Mouse (Mus musculus) embryonic stem cell, embryonic (primary cell): Measurements from ENCODE around the gene Abcc5.

Experiments
- CTCF ChIA-PET, 4 experiments: fragments of 300-600 bp in 2 of 4; fragments of 350-600 bp in 2 of 4; sonication (Branson Sonifier 250); formaldehyde crosslinking; loops; one replicate each; lab custom pipeline; 2022; ENCODE audit warnings: inconsistent platforms in 2 of 4; lab: Charles Lee
- POLR2A ChIA-PET, 4 experiments: fragments of 300-600 bp in 2 of 4; fragments of 350-600 bp in 2 of 4; sonication (Branson Sonifier 250); formaldehyde crosslinking; loops; one replicate each; lab custom pipeline; 2022; ENCODE audit warnings: antibody characterized with exemption in 4 of 4, inconsistent platforms in 1 of 4; lab: Charles Lee

Gene Abcc5

GRCm38 (mm10) chr16:20401592-20401991 is 24.6 kb downstream of the Abcc5 start:
- ChIA-PET POLR2A (interaction anchor here in 3 of 4 experiments (0.6 to 5.5 kb wide), 11 partner anchors 8 to 165 kb away, joined by 3 to 35 read pairs (median 4); partner anchors contain the start of gene Abcc5 (in 1 of the 3)), CTCF (interaction anchor here in 1 of 4 experiments (0.7 kb wide), 1 partner anchor 33 kb away, joined by 6 read pairs; no protein-coding TSS in a partner anchor)

DNA sequence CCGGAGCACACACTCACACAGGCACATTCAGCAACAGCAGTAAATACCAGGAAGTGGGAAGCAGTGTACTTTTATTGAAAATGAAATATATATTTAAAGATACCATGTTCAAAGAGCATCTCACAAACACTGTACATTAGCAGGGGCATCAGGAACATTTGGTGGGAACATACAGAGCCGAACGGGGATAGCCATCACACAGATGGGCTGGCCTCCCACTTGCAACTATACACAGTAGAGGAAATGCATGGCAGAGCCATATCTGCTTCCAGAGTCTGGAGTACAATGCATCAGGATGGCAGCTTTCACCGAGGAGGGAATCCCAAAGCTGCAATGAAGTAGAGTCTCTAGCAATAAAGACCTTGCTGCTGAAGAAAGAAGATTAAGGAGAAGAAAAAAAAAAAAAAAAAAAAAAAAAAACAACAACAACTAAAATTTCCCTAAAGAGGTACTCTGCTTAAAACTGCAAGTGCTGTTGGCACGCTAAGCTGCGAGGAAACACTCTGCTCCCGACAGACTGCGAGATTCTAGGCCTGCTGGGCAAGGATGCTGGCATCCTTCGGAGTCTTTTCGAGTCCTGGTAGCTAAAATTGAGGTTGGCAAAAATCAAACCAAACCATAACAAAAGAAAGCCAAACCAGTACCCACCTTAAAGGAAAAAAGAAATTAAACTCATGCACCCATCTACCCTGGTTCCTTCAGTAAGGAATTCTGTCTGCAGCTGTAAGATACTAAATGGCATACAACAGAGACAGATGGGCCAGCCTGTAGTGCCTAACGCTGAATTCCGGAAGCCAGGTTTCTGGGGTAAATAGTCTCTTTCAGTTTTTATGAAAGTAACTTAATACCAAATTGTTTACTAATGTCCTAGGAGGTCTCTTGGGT is 25.2 kb downstream of the Abcc5 start:
- CTCF ChIA-PET: interaction anchor here in 1 of 4 experiments (0.7 kb wide), 1 partner anchor 32 kb away, joined by 6 read pairs; no protein-coding TSS in a partner anchor

GRCm38 (mm10) chr16:20396851-20397250 is 29.3 kb downstream of the Abcc5 start:
- POLR2A ChIA-PET: no interaction called here
- CTCF ChIA-PET: no interaction called here

More for the DNA sequence above, 25.2 kb downstream of the Abcc5 start:
- POLR2A ChIA-PET: interaction anchor here in 3 of 4 experiments (0.7 to 5.5 kb wide), 9 partner anchors 8 to 97 kb away, joined by 3 to 35 read pairs (median 4); no protein-coding TSS in a partner anchor

- CTCF ChIA-PET: no interaction called here
- POLR2A ChIA-PET: interaction anchor here in 3 of 4 experiments (0.6 to 2.1 kb wide), 9 partner anchors 9 to 278 kb away, joined by 3 to 4 read pairs (median 3); no protein-coding TSS in a partner anchor
These were observed 30.8 kb downstream of the Abcc5 start for GRCm38 (mm10) chr16:20395216-20395907.

DNA sequence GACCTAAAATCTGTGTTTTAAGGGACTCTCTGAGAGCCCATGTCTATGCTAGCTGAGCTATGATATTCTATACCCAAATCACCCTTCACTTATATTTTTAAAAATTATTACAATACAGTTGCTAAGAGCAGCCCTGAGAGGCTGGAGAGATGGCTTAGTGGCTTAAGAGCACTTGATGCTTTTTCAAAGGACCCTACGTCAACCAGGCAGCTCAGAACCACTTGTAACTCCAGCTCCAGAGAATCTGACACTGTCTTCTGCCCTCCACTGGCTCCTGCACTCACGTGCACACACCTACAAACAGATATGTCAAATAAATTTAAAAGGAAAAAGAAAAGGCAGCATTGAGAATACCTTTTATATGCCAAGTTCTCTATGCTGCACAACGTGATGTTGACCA is 34.4 kb downstream of the Abcc5 start:
- ChIA-PET CTCF (no interaction called here), POLR2A (interaction anchor here in 3 of 4 experiments (0.7 to 5.0 kb wide), 16 partner anchors 9 to 293 kb away, joined by 3 to 35 read pairs (median 6); partner anchors contain the start of genes Abcc5 (in 2 of the 3) and Eif2b5 (in 1 of the 3))

- POLR2A ChIA-PET: interaction anchor here in 3 of 4 experiments (0.6 to 5.0 kb wide), 48 partner anchors 8 to 1614 kb away, joined by 3 to 35 read pairs (median 4); partner anchors contain the start of genes Abcc5 (in 2 of the 3), Cldn5 (in 1 of the 3), Eif2b5 (in 1 of the 3) and Map6d1 (in 1 of the 3)
- CTCF ChIA-PET: interaction anchor here in 1 of 4 experiments (1.2 kb wide), 1 partner anchor 35 kb away, joined by 3 read pairs; no protein-coding TSS in a partner anchor
These were observed 36.0 kb downstream of the Abcc5 start for GRCm38 (mm10) chr16:20390233-20390632.

GRCm38 (mm10) chr16:20381031-20381430 is 45.2 kb downstream of the Abcc5 start:
- ChIA-PET CTCF (no interaction called here), POLR2A (interaction anchor here in 2 of 4 experiments (1.3 to 2.5 kb wide), 3 partner anchors 8 to 10 kb away, joined by 3 to 13 read pairs (median 6); no protein-coding TSS in a partner anchor)

- ChIA-PET POLR2A (interaction anchor here in 2 of 4 experiments (0.6 to 8.6 kb wide), 19 partner anchors 9 to 237 kb away, joined by 3 to 126 read pairs (median 5); partner anchors contain the start of genes Abcc5 (in 1 of the 2) and Eif2b5 (in 1 of the 2)), CTCF (interaction anchor here in 2 of 4 experiments (0.6 to 1.4 kb wide), 2 partner anchors 50 to 51 kb away, joined by 3 to 7 read pairs; partner anchors contain the start of gene Abcc5 (in 1 of the 2))
These were observed 50.9 kb downstream of the Abcc5 start for GRCm38 (mm10) chr16:20375341-20375740.

DNA sequence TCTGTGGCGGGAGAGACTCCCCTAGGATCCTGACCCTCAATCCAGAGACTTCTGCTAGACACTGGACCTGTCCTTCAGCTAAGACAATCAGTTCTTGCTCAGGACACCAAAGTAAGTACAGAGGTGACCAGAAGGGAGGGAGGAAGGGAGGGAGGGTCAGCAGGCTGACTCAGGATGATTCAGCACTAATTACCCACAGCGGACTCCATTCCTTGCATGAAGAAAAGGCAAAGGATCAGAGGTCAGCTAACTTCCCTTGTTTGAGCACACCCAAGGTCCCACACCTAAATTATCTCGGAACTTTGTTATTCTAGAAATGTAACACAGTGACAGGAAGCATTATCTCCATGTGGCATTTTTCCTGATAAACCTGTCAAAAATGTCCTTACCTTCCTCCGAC is 54.5 kb downstream of the Abcc5 start:
- POLR2A ChIA-PET: interaction anchor here in 2 of 4 experiments (0.7 to 8.6 kb wide), 22 partner anchors 9 to 239 kb away, joined by 3 to 126 read pairs (median 4); partner anchors contain the start of genes Eif2b5 (in 2 of the 2) and Abcc5 (in 1 of the 2)
- CTCF ChIA-PET: no interaction called here

GRCm38 (mm10) chr16:20368221-20368620 is 58.0 kb downstream of the Abcc5 start:
- CTCF ChIA-PET: no interaction called here
- POLR2A ChIA-PET: interaction anchor here in 3 of 4 experiments (0.5 to 8.6 kb wide), 11 partner anchors 7 to 130 kb away, joined by 3 to 126 read pairs (median 3); partner anchors contain the start of genes Eif2b5 (in 1 of the 3) and Map6d1 (in 1 of the 3)

GRCm38 (mm10) chr16:20362121-20362520 is 64.1 kb downstream of the Abcc5 start:
- ChIA-PET POLR2A (interaction anchor here (1.0 to 12.3 kb wide), 20 partner anchors 10 to 170 kb away, joined by 3 to 126 read pairs (median 4); partner anchors contain the start of gene Eif2b5 (in 3 of the 4)), CTCF (interaction anchor here in 1 of 4 experiments (1.3 kb wide), 1 partner anchor 64 kb away, joined by 4 read pairs; the partner anchor contains the start of gene Abcc5)

DNA sequence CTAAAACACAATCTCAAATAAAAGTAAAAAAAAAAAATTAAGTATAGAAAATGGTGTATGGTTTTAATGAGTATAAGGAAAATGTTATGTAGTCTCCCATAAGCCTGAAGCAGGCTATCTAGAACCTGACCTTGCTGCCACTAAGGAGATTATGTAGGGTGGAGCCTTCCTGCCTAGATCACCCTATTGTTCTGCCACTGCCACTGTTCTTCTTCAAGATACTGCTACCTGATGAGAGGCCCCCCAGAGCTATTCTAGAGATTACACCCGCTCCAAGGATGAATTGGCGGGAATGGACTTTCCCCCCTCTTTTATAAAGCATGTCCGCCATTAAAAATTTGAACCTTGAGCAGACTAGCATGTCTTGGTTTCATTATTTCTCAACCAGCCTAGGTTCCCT is 64.7 kb downstream of the Abcc5 start:
- POLR2A ChIA-PET: interaction anchor here (0.6 to 12.3 kb wide), 25 partner anchors 9 to 169 kb away, joined by 3 to 126 read pairs (median 6); partner anchors contain the start of genes Eif2b5 (in 2 of the 4) and Parl (in 1 of the 4)
- CTCF ChIA-PET: interaction anchor here in 1 of 4 experiments (1.3 kb wide), 1 partner anchor 64 kb away, joined by 4 read pairs; the partner anchor contains the start of gene Abcc5

DNA sequence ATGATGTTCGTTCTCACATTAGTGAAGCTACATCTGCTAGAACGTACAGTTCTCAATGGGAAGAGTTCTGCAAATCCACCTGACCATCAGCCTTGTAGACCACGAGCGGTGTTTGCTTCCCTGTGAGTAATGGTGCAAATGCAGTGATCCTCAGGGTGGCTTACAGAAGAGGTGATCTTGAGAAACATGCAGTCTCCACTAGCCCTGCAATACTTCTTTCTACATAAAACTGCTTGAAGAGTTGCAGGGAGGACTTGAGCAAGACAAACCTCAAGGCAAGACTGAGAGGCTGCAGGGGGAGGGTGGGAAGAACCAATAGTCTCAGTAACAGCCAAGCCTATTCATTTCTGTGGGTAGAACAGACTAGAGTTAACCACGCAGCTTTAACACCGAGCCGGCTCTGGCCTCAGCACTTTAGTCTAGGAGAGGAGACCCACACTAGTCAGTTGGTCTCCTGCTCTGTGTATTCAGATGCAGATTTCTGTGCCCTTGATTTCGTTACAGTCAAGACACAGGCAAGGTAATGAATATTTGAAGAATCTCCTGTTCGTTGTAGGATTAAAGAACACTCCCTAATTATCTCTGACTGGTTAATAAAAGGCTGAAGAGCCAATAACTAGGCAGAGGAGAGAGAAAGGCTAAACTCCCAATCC is 66.4 kb downstream of the Abcc5 start:
- POLR2A ChIA-PET: interaction anchor here (0.7 to 12.3 kb wide), 44 partner anchors 7 to 357 kb away, joined by 3 to 126 read pairs (median 5); partner anchors contain the start of genes Abcc5 (in 2 of the 4), Eif2b5 (in 2 of the 4), Parl (in 2 of the 4) and Map6d1 (in 1 of the 4)

GRCm38 (mm10) chr16:20357837-20358236 is 68.4 kb downstream of the Abcc5 start:
- CTCF ChIA-PET: interaction anchor here in 1 of 4 experiments (0.6 kb wide), 1 partner anchor 64 kb away, joined by 3 read pairs; no protein-coding TSS in a partner anchor

More for the DNA sequence above, 66.4 kb downstream of the Abcc5 start:
- CTCF ChIA-PET: interaction anchor here in 2 of 4 experiments (0.5 to 1.0 kb wide), 4 partner anchors 66 to 1707 kb away, joined by 3 read pairs; no protein-coding TSS in a partner anchor

GRCm38 (mm10) chr16:20354762-20355161 is 71.4 kb downstream of the Abcc5 start:
- POLR2A ChIA-PET: interaction anchor here in 1 of 4 experiments (12.3 kb wide), 1 partner anchor 17 kb away, joined by 126 read pairs; no protein-coding TSS in a partner anchor
- CTCF ChIA-PET: no interaction called here

More at GRCm38 (mm10) chr16:20357837-20358236, 68.4 kb downstream of the Abcc5 start:
- POLR2A ChIA-PET: interaction anchor here in 1 of 4 experiments (0.8 to 12.3 kb wide), 3 partner anchors 14 to 115 kb away, joined by 3 to 126 read pairs (median 7); no protein-coding TSS in a partner anchor

GRCm38 (mm10) chr16:20354011-20354410 is 72.2 kb downstream of the Abcc5 start:
- ChIA-PET CTCF (no interaction called here), POLR2A (interaction anchor here in 1 of 4 experiments (0.6 kb wide), 1 partner anchor 112 kb away, joined by 3 read pairs; no protein-coding TSS in a partner anchor)
